ENCODE assay signal across 29 mouse cellular contexts in the genomic region with DNA sequence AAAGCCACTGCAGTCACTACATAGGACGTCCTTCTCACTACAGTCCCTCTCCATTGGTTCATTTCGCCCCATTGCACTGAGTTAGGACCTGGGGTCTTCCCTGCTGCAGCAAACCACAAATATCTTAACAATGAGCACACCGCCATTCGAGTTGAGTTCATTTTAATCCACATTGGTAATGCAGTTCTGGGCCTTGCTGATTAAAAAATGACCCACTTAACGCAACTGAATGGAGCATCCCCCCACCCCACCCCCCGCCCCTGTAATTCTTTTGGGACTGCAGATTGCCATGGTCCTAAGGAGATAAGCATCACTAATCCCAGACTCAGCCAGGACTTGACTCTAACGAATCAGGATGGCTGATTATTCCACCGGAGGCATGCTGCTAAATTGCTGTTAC.
DNase-seq lines count a peak whose midpoint lies in the region; ATAC-seq and TF ChIP-seq lines count a peak whose summit lies in the region.
"Had no signal": no experiment of that assay in that cellular context is flagged by ENCODE, and none has a peak within 500 bp of the region (broad histone marks: within the 10 kb centered on the region; RNA-seq: fewer than 3 reads in every experiment).

No protein-coding gene starts in this region.

- no peaks in the 10 kb centered on the region for H3K27me3 ChIP-seq in liver, embryonic 11.5 days (replicated peaks; ENCODE audit: control insufficient read depth, insufficient read depth, low read length)
- no peaks in the 10 kb centered on the region for H3K27me3 ChIP-seq in liver, postnatal 0 days (ENCODE audit: insufficient read depth, low read length)
- H3K27me3 ChIP-seq in midbrain, embryonic 15.5 days (replicated peaks), result no peaks in the 10 kb centered on the region
- H3K27me3 ChIP-seq in kidney, adult 2 months (replicated peaks; ENCODE audit: control insufficient read depth, insufficient read depth, low read length), result no peaks in the 10 kb centered on the region
- H3K27me3 ChIP-seq: embryonic facial prominence, embryonic 12.5 days; forebrain, embryonic 15.5 days; hindbrain, embryonic 12.5 days; liver, embryonic 15.5 days; lung, embryonic 15.5 days; neural tube, embryonic 13.5 days had no signal

- 0 out of 2 replicates have a peak, but pooled peaks cover 3% of the 10 kb centered on the region for H3K4me1 ChIP-seq in liver, embryonic 11.5 days (replicated peaks; ENCODE audit: control insufficient read depth, insufficient read depth, low read length)
- peaks cover 5% of the 10 kb centered on the region; the same call in 1 of the 2 replicates for H3K4me1 ChIP-seq in liver, postnatal 0 days (ENCODE audit: insufficient read depth)
- H3K4me1 ChIP-seq in midbrain, embryonic 15.5 days, result peaks cover 12% of the 10 kb centered on the region
- H3K4me1 ChIP-seq in kidney, adult 2 months (ENCODE audit: control insufficient read depth, insufficient read depth, low read length), result no peaks in the 10 kb centered on the region
- H3K4me1 ChIP-seq: lung, embryonic 15.5 days had no signal

- no peak for TF ChIP-seq CTCF in liver, postnatal 0 days (IDR thresholded peaks at IDR 0.05; ENCODE audit: low read depth)
- no peak for TF ChIP-seq CTCF in brain, embryonic 14.5 days (IDR thresholded peaks at IDR 0.05; ENCODE audit: borderline replicate concordance, extremely low read depth, insufficient read depth, insufficient read length)
- no peak for TF ChIP-seq CTCF in kidney, adult 2 months (conservative IDR thresholded peaks at IDR 0.05; ENCODE audit: insufficient read depth, insufficient read length, low read depth, low read length)

- peak; percentile 15 for DNase-seq in liver, embryonic 11.5 days (ENCODE audit: low spot score)
- no peak for DNase-seq in liver, postnatal 0 days
- peak; percentile 51 for DNase-seq in brain, embryonic 14.5 days (ENCODE audit: low read depth)
- no peak for DNase-seq in kidney, adult 2 months
- DNase-seq in layer of hippocampus, adult 9-10 months (ENCODE audit: low spot score), result no peak
- no peak for DNase-seq in B cell, adult 2 months
- DNase-seq: adrenal gland, postnatal 10 days; cerebellum, adult 11-12 months; cerebellum, adult 9-11 months; embryo, embryonic 11 days; gastrocnemius, adult 2 months; gastrocnemius, postnatal 36 days; heart, adult 2 months; kidney, adult 9 months; kidney, postnatal 14 days; liver; right cerebral cortex, adult 18-20 months; spleen, adult 18-20 months; thymus, adult 18-20 months; thymus, postnatal 25 days had no signal

- 57% methylated on average over 8 of the region's 8 CpGs for WGBS in liver, embryonic 11.5 days
- WGBS in liver, postnatal 0 days (ENCODE audit: insufficient replicate concordance), result 64% methylated on average over 8 of the region's 8 CpGs
- 12% methylated on average over 8 of the region's 8 CpGs for WGBS in midbrain, embryonic 15.5 days
- 63% methylated on average over 8 of the region's 8 CpGs for WGBS in kidney, adult 2 months

- H3K4me3 ChIP-seq in liver, embryonic 11.5 days (ENCODE audit: low read depth, low read length), result no peak overlapping the region
- no peak overlapping the region for H3K4me3 ChIP-seq in liver, postnatal 0 days (ENCODE audit: low read depth, low read length)
- H3K4me3 ChIP-seq in midbrain, embryonic 15.5 days, result no peak overlapping the region
- H3K4me3 ChIP-seq in kidney, adult 2 months (ENCODE audit: insufficient read depth, low read depth, low read length), result no peak overlapping the region
- H3K4me3 ChIP-seq: embryonic facial prominence, embryonic 12.5 days; forebrain, embryonic 10.5 days; forebrain, embryonic 15.5 days; gastrocnemius, adult 2 months; heart, adult 2 months; hindbrain, embryonic 12.5 days; liver, embryonic 15.5 days; lung, embryonic 15.5 days; neural tube, embryonic 13.5 days had no signal

- H3K4me2 ChIP-seq in liver, embryonic 11.5 days, result no peak overlapping the region
- H3K4me2 ChIP-seq in liver, postnatal 0 days (ENCODE audit: low read depth, low read length), result no peak overlapping the region
- H3K4me2 ChIP-seq in midbrain, embryonic 15.5 days, result no peak overlapping the region
- H3K4me2 ChIP-seq: embryonic facial prominence, embryonic 12.5 days; forebrain, embryonic 15.5 days; hindbrain, embryonic 12.5 days; liver, embryonic 15.5 days; lung, embryonic 15.5 days; neural tube, embryonic 13.5 days had no signal

- no peak overlapping the region for H3K9ac ChIP-seq in liver, embryonic 11.5 days (ENCODE audit: low read depth, low read length)
- H3K9ac ChIP-seq in liver, postnatal 0 days (replicated peaks), result no peak overlapping the region
- no peak overlapping the region for H3K9ac ChIP-seq in midbrain, embryonic 15.5 days
- H3K9ac ChIP-seq: embryonic facial prominence, embryonic 12.5 days; forebrain, embryonic 15.5 days; hindbrain, embryonic 12.5 days; liver, embryonic 15.5 days; lung, embryonic 15.5 days; neural tube, embryonic 13.5 days had no signal

- H3K27ac ChIP-seq in liver, embryonic 11.5 days (ENCODE audit: low read depth, low read length), result no peak overlapping the region
- H3K27ac ChIP-seq in liver, postnatal 0 days (ENCODE audit: low read depth), result no peak overlapping the region
- H3K27ac ChIP-seq in midbrain, embryonic 15.5 days, result no peak overlapping the region
- H3K27ac ChIP-seq in kidney, adult 2 months (ENCODE audit: insufficient read depth, low read depth, low read length), result no peak overlapping the region
- H3K27ac ChIP-seq: embryonic facial prominence, embryonic 12.5 days; forebrain, embryonic 10.5 days; forebrain, embryonic 15.5 days; gastrocnemius, adult 2 months; heart, adult 2 months; hindbrain, embryonic 12.5 days; liver, embryonic 15.5 days; lung, embryonic 15.5 days; neural tube, embryonic 13.5 days had no signal

- H3K36me3 ChIP-seq in liver, embryonic 11.5 days (ENCODE audit: control insufficient read depth, insufficient read depth, low read length), result no peaks in the 10 kb centered on the region
- H3K36me3 ChIP-seq in liver, postnatal 0 days (replicated peaks; ENCODE audit: insufficient read depth, low read length), result no peaks in the 10 kb centered on the region
- no peaks in the 10 kb centered on the region for H3K36me3 ChIP-seq in midbrain, embryonic 15.5 days (replicated peaks)
- H3K36me3 ChIP-seq in kidney, adult 2 months (ENCODE audit: control insufficient read depth, insufficient read depth, low read length), result no peaks in the 10 kb centered on the region
- H3K36me3 ChIP-seq: embryonic facial prominence, embryonic 12.5 days; forebrain, embryonic 10.5 days; forebrain, embryonic 15.5 days; hindbrain, embryonic 12.5 days; liver, embryonic 15.5 days; lung, embryonic 15.5 days; neural tube, embryonic 13.5 days had no signal

- no peak for TF ChIP-seq POLR2A in brain, embryonic 14.5 days (IDR thresholded peaks at IDR 0.05; ENCODE audit: borderline replicate concordance, extremely low read depth, insufficient read depth, insufficient read length, poor library complexity, severe bottlenecking)
- no peak for TF ChIP-seq POLR2A in kidney, adult 2 months (IDR thresholded peaks at IDR 0.05; ENCODE audit: low read depth, low read length)

- H3K9me3 ChIP-seq in liver, embryonic 11.5 days (ENCODE audit: control insufficient read depth, low read length), result no peaks in the 10 kb centered on the region
- no peaks in the 10 kb centered on the region for H3K9me3 ChIP-seq in liver, postnatal 0 days (ENCODE audit: low read length)
- H3K9me3 ChIP-seq in midbrain, embryonic 15.5 days, result no peaks in the 10 kb centered on the region
- H3K9me3 ChIP-seq: embryonic facial prominence, embryonic 12.5 days; forebrain, embryonic 10.5 days; forebrain, embryonic 15.5 days; hindbrain, embryonic 12.5 days; liver, embryonic 15.5 days; lung, embryonic 15.5 days; neural tube, embryonic 13.5 days had no signal

- no peak for TF ChIP-seq EP300 in liver, postnatal 0 days (IDR thresholded peaks at IDR 0.05; ENCODE audit: low read depth)

- no peak for ATAC-seq in liver, embryonic 11.5 days (replicated peaks; ENCODE audit: low FRiP score)
- ATAC-seq in liver, postnatal 0 days, result no peak
- peak; percentile 31; the same call in 1 of the 2 replicates for ATAC-seq in midbrain, embryonic 15.5 days (replicated peaks)
- ATAC-seq: forebrain, embryonic 15.5 days; intestine, embryonic 16.5 days had no signal

Comparison
In these comparisons a context has a peak if more than half of its experiments do, and no peak if none do; other contexts are left out.
1. DNase-seq: peak in liver, embryonic 11.5 days (single experiment) and brain, embryonic 14.5 days (single experiment); none in liver, postnatal 0 days (single experiment), kidney, adult 2 months (single experiment), layer of hippocampus, adult 9-10 months (single experiment) and B cell, adult 2 months (0 of 2).